Mouse (Mus musculus) c-Kit-positive CD71-negative TER-119-negative erythroid progenitor cells, embryonic 14.5 days (primary cell): Measurements from ENCODE around the gene Car11.

Experiments
- DNase-seq: peaks from one replicate; pipeline ENCODE4 v3.0.0-alpha.2; 2013; ENCODE audit warnings: low read depth

Gene Car11

DNA sequence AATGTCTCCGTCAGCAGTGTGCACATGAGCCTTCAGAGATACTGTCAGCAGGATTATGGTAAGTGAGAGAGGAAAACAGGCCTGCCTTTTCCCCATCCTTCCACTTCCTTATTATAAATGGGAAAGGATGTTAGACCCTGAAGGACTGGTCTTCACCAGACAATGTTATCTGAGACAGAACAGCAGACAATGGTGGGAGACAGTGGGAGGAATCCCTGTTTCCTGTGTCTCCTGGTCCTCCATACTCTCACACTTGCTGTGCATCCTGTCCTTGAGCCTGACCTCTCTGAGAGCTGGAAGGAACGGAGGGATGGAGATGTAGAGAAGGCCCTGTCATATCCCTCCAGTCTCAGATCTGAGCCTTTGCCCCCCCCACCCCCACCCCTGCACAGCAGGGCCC, 7.3 kb upstream of the Car11 start:
- no peak for DNase-seq

GRCm38 (mm10) chr7:45693921-45694591, 5.6 kb upstream of the Car11 start, which contains the start of gene Sec1:
Sec1 (minus strand) TSS chr7:45694402.
- no peak for DNase-seq

- no peak for DNase-seq
Measured at GRCm38 (mm10) chr7:45695098-45695497, 4.5 kb upstream of the Car11 start.

DNA sequence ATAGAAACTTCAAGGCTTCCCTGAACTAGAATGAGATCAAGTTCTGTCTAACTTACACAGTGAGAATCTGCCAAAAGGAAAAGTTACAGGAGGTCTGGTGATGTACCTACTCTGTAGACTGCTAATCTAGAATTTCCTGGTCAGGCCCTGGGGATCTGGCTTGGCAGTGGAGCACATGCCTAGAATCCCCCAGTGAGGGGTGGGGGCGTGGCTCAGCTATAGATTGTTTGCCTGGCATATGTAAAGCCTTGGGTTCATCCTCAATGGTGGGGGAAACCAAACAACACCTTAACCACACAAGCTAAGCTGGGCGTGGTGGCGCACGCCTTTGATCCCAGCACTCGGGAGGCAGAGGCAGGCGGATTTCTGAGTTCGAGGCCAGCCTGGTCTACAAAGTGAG, 1.7 kb upstream of the Car11 start:
- no peak for DNase-seq

DNA sequence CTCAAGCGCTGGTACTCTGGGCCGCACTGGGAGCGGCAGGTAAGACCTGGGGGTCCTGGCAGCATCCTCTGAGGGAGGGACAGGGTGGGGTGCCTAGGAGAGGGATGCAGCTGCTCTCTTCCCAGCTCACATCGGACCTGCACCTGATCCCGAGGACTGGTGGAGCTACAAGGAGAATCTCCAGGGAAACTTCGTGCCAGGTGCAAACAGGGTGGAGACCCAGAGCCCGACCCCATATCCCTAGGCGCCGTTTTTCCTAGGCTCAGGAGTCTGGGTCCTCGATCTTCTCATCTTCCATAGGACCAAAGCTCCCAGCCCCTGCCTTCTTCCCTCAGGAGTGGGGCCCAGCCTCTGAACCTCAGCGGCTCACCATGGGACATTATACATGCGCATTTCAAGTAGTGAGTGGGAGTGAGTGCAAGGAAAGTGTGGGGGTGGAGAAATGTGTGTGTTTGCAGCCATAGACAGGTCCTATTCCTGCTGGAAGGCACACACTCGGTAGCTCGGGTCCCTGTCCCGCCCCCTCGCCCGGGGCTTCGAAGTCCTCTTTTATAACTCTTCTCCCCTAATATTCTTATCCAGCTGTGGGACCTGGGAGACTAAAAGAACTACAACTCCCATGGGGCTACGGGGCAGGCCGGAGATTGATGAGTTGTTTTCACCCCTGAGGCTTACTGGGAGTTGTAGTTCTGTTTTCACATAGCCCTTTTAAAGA, 815 bp downstream of the Car11 start:
- no peak for DNase-seq

GRCm38 (mm10) chr7:45701072-45701471, 1.4 kb downstream of the Car11 start:
- no peak for DNase-seq

DNA sequence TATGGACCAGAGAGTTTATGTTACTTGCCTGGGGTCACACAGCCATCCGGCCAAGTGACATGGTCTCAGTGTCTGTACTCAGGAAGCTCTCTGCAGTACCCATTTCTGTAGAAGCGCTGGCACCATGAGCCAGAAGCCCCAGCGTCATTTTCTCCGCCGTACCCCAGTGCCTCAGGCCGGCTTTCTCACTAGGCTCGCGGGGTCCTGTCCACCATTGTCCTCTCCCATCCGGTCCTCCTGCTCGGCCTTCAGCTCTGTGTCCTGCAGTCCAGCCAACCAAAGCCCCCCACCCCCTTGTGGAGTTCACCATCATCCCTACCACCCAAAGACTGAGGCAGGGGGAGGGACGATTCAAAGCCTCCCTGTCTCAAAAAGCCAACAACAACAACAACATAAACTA, 2.0 kb downstream of the Car11 start:
- DNase-seq, result no peak

- no peak for DNase-seq
Measured at GRCm38 (mm10) chr7:45702316-45702715, 2.7 kb downstream of the Car11 start.

GRCm38 (mm10) chr7:45702809-45703520, 3.3 kb downstream of the Car11 start:
- DNase-seq, result no peak

DNA sequence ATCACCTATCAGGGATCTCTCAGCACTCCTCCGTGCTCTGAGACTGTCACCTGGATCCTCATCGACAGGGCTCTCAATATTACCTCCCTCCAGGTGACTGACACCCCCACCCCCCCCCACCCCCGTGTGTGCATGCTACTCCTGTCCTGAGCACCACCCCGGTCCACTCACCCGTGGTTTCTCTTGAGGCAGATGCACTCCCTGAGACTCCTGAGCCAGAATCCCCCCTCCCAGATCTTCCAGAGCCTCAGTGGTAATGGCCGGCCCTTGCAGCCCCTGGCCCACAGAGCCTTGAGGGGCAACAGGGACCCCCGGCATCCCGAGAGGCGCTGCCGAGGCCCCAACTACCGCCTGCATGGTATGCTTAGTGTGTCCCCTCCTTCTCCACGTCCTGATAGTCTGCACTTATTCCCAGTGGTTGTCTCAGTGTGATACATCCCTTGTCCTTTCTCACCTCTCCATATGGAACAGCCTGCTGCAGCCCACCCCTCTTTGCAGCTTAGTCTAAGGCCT, 3.9 kb downstream of the Car11 start:
- no peak for DNase-seq

GRCm38 (mm10) chr7:45704046-45704559, 4.5 kb downstream of the Car11 start:
- no peak for DNase-seq

DNA sequence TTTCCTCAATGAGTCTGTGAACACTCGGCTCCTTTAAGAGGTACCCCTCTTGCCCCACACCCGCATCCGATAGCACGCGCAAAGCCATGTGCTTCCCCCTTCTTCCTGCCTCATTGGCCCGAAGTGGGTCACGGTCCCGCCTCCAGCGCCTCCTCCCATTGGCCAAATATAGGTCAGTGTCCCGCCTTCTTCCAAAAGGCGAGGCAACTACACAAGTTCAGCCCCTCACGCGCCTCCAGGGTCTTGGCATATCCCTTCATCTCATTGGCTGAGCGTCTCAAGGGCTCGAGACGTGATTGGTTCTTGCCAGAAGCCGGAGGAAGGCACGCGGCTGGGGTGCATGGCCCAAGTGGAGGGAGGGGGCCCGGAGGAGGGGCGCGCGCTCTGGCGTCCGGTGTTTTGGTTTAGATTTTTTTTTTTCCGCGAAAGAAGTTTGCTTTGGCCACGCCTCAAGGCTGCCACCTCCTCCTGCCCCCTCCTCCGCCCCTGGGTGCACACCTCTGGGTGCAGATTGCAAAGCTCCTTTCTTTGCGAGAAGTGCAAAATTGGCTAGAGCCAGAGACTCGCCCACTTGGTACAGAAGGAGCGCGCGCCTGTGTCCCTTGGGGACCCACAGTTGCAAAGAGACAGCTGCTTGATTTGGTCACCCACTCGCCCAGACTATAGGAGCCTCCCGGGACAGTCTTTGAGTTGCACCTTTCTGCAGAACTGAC, 5.2 kb downstream of the Car11 start, which contains the start of gene Dbp:
Gene Dbp (plus strand): TSS at position 359 of the 713 bp plus-strand sequence.
- peak; percentile 97 for DNase-seq

DNA sequence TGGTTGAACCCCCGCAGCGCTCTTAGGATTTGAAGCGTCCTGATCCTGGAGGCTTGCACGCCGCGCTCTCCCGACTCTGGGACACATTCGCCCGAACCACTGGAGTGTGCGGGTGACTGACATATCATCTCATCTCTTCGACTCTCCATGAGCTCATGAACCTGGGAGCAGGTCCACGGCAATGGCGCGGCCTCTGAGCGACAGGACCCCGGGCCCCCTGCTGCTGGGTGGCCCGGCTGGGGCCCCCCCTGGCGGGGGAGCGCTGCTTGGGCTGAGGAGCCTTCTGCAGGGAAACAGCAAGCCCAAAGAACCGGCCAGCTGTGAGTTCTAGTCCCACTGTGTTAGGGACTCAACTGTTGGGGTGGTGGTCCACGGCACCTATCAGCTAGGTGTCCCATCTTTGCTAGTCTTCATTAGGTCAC, 5.8 kb downstream of the Car11 start:
- DNase-seq, result no peak

DNA sequence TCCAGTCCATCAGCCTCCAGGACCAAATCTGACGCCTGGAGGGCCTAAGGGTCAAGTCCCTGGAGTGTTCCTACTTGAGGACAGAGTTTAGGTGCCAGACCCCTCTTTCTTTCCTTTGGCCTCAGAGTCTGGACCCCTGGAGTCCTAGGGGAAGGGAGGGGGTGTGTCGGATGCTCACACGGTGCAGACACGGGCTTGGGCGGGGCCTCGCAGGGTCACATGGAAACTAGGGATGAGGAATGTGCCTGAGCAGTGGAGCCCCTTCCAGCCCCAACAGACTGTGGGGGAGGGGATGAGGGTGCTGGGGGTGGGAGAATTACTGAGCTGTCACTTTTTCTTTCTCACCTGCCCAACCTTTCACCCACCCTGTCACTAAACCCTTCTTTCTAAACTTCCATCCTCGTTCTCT, 6.2 kb downstream of the Car11 start:
- DNase-seq, result no peak

- DNase-seq, result peak; percentile 76
Measured at GRCm38 (mm10) chr7:45706721-45707241, 7.1 kb downstream of the Car11 start.

GRCm38 (mm10) chr7:45707375-45707967, 7.8 kb downstream of the Car11 start:
- DNase-seq, result peak; percentile 89

GRCm38 (mm10) chr7:45708221-45708761, 8.6 kb downstream of the Car11 start:
- no peak for DNase-seq

- no peak for DNase-seq
Measured at GRCm38 (mm10) chr7:45709036-45709435, 9.4 kb downstream of the Car11 start.

DNA sequence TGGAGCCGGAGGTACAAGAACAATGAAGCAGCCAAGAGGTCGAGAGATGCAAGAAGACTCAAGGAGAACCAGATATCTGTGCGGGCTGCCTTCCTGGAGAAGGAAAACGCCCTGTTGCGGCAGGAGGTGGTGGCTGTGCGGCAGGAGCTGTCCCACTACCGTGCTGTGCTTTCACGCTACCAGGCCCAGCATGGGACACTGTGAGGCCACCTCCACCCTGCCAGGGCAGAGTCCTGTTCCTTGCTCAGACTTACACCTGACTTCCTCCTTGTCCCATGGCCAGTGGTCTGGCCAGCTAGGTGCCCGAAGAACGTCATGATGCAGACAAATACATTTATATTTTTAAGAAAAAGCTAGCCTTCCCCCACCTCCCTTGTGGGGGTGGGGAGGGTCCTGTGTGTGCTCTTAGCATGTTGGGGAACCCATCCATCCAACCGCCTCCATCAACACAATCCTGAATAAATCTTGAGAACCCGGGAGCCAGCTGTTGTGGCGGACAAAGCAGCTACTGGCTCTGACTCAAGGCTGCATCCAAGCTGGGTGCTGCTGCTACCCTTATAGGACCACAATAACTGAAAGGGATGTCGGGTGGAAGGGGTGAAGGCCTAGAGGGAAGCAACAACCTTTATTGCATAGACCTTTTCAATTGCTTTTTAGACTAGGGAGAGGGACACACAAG, 10.2 kb downstream of the Car11 start:
- no peak for DNase-seq

DNA sequence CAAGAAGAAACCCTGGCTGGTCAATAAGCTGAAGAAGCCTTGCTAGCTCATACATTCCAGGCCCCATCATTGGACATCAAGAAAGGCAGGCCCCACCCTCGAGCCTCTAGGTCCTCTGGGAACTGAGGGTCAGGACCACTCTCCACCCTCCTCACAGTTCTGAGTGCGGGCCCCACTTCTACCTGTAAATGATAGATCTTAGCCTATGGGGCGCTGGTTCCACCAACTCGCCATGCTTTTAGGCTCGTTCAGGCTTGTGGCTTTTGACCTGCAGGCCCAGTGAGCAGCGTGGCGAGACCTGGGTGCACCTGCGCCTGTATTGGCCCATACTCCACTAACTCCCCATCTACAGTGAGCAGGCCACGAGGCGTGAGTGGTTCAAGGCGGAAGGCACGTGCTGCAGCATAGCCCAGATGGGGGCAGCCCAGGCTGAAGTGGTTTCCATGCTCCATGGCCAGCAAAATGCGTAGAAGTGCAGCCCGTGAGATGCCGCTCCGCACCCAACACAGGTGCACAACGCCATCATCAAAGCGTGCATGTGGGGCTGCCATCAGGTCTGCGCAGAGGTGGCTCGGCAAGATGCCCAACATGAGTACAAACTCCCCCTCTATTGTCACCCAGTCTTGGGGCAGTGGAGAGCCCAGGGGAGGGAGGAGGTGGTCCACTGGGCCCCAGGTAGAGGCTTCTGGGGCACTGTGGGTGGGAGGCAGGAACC, 11.0 kb downstream of the Car11 start:
- DNase-seq, result no peak
